Mouse (Mus musculus) olfactory bulb, adult 2 months (tissue): ENCODE results near the gene Cd160.

Experiments
- CTCF ChIP-seq: fragments of 200-500 bp; IDR thresholded peaks from 2 replicates; pipeline ENCODE4 v1.5.1; 2012; ENCODE audit warnings: low read depth, mild to moderate bottlenecking, low read length, moderate library complexity; ENCODE audit not compliant: insufficient read depth
- POLR2A ChIP-seq: fragments of 200-500 bp; IDR thresholded peaks from 2 replicates; pipeline ENCODE4 v1.6.1; 2012; ENCODE audit warnings: mild to moderate bottlenecking, low read depth, low read length, moderate library complexity; ENCODE audit not compliant: insufficient read depth

DNA sequence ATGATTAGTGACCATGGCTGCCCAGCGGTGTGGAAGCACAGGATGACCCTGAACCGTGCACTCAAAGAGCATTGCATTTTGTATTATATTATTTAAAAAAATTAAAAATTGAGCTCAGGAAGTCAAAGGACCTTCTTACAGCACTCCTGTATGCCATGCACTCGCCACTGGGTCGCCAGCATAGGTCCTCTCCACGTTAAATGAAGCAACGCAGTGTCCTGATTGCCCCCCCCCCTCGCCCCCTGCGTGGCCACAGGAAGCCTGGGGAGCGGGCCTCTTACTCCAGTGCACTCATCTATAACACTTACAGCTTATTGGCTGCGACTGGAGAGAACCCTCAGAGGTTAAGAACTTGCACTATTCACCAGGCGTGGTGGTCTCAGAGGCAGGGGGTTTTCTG, 3.9 kb downstream of the Cd160 start:
- TF ChIP-seq CTCF (no peak), POLR2A (no peak)
